Mouse (Mus musculus) forebrain, embryonic 14.5 days (tissue): Measurements from ENCODE around the gene Guca1a. TPM values are rescaled to one million over a fixed set of nuclear protein-coding genes. Genes with fewer than 3 reads are reported as not detected.

Source experiments
- ATAC-seq: fragments of 200-750 bp; cut with Nextera tagmentation; 2 replicates; pipeline ENCODE4 v1.8.0; 2017; ENCODE audit warnings: mild to moderate bottlenecking, moderate library complexity
- DNase-seq: peaks from one replicate; pipeline ENCODE4 v3.0.0-alpha.2; 2015; ENCODE audit warnings: low spot score
- H3K27ac ChIP-seq: fragments of 300-500 bp; sonication (generic); 2 replicates; pipeline ENCODE4 v1.5.1; 2014; ENCODE audit warnings: low read depth, mild to moderate bottlenecking, control low read depth, low read length, moderate library complexity
- H3K27me3 ChIP-seq: fragments of 300-500 bp; sonication (generic); replicated peaks from 2 replicates; pipeline ENCODE4 v1.6.1; 2014; ENCODE audit warnings: low read length, control low read depth, mixed read lengths; ENCODE audit not compliant: control insufficient read depth, insufficient read depth
- H3K36me3 ChIP-seq: fragments of 300-500 bp; sonication (generic); 2 replicates; pipeline ENCODE4 v1.6.1; 2014; ENCODE audit warnings: low read length, control low read depth; ENCODE audit not compliant: control insufficient read depth, insufficient read depth
- H3K4me1 ChIP-seq: fragments of 300-500 bp; sonication (generic); 2 replicates; pipeline ENCODE4 v1.6.1; 2014; ENCODE audit warnings: antibody characterized with exemption, low read length, control low read depth; ENCODE audit not compliant: control insufficient read depth, insufficient read depth
- H3K4me2 ChIP-seq: fragments of 300-500 bp; sonication (generic); 2 replicates; pipeline ENCODE4 v1.6.1; 2014; ENCODE audit warnings: mild to moderate bottlenecking, control low read depth, low read length
- H3K4me3 ChIP-seq: fragments of 300-500 bp; sonication (generic); 2 replicates; pipeline ENCODE4 v1.5.1; 2014; ENCODE audit warnings: low read depth, low read length, control low read depth
- H3K9ac ChIP-seq: fragments of 300-500 bp; sonication (generic); 2 replicates; pipeline ENCODE4 v1.6.1; 2014; ENCODE audit warnings: mild to moderate bottlenecking, low read length, control low read depth, moderate library complexity
- H3K9me3 ChIP-seq: fragments of 300-500 bp; sonication (generic); replicated peaks from 2 replicates; pipeline ENCODE4 v1.6.1; 2016; ENCODE audit warnings: low read length, control low read depth, mixed read lengths; ENCODE audit not compliant: control insufficient read depth
- WGBS: fragments of 180-500 bp; shearing (Covaris S2); extraction: QIAGEN DNeasy Blood & Tissue Kit; methylation state at CpG from one replicate; pipeline ENCODE4 v1.1.7; 2014; 5-methylcytosine and 5-hydroxymethylcytosine counted together
- polyA plus RNA-seq: library from polyadenylated mRNA; unstranded; fragments of >200 nt; fragmentation: Nextera tagmentation; extraction: Ambion mirVana; gene quantifications from 2 replicates; pipeline ENCODE4 v1.2.1, GENCODE M21; 2014

The Guca1a gene
- polyA plus RNA-seq, 1 experiment from 2014 or later: 0.47 TPM

GRCm38 (mm10) chr17:47399091-47399490 lies 1.3 kb downstream of the Guca1a start:
- H3K27me3 ChIP-seq: peaks cover 23% of the 10 kb centered on the region; the same call in 1 of the 2 replicates
- no peak for DNase-seq
- 81% methylated on average over 8 of the region's 8 CpGs for WGBS
- no peak overlapping the region for H3K4me2 ChIP-seq
- no peak overlapping the region for H3K9ac ChIP-seq
- no peak overlapping the region for H3K27ac ChIP-seq
- H3K4me3 ChIP-seq: no peak overlapping the region
- H3K36me3 ChIP-seq: no peaks in the 10 kb centered on the region
- H3K9me3 ChIP-seq: no peaks in the 10 kb centered on the region
- H3K4me1 ChIP-seq: 0 out of 2 replicates have a peak, but pooled peaks cover 2% of the 10 kb centered on the region
- no peak for ATAC-seq

DNA sequence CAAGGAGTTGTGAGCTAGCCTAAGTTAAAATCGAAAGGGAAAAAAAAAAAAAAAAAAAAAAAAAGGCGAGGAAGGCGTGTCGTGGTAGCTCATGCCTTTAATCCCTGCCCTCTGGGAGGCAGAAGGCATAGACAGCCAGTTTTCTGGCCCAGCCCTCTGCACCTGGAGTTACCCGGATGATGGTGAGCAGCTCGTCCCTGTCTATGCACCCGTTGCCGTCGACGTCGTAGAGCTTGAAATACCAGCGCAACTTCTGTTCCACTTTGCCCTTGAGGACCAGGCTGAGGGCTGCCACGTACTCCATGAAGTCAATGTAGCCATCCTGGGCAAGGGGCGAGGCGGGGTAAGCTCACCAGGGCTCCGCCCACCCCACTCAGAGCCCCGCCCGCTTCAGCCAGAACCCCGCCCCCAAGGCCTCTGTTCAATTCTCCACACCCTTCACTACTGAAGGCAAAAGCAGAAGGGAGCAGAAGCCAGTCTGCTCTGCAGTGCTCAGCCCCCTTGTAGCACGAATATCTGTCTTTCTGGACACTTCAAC lies 4.9 kb downstream of the Guca1a start:
- ATAC-seq (peak; percentile 34), DNase-seq (peak; percentile 34)
- Histone ChIP-seq H3K4me1 (0 out of 2 replicates have a peak, but pooled peaks cover 2% of the 10 kb centered on the region), H3K9me3 (no peaks in the 10 kb centered on the region), H3K9ac (no peak overlapping the region), H3K4me2 (peak overlapping the region; percentile 23), H3K27me3 (peaks cover 17% of the 10 kb centered on the region; the same call in 1 of the 2 replicates), H3K27ac (no peak overlapping the region), H3K4me3 (0 out of 2 replicates have a peak overlapping the region, but pooled peaks have one; percentile 1), H3K36me3 (no peaks in the 10 kb centered on the region)
- WGBS: 7% methylated on average over 20 of the region's 20 CpGs

- no peaks in the 10 kb centered on the region for H3K36me3 ChIP-seq
- no peak overlapping the region for H3K9ac ChIP-seq
- no peak overlapping the region; the same call in 1 of the 2 replicates for H3K4me3 ChIP-seq
- ATAC-seq (no peak), DNase-seq (no peak)
- no peaks in the 10 kb centered on the region for H3K9me3 ChIP-seq
- WGBS: 35% methylated on average over 24 of the region's 24 CpGs
- no peak overlapping the region for H3K27ac ChIP-seq
- 0 out of 2 replicates have a peak, but pooled peaks cover 2% of the 10 kb centered on the region for H3K4me1 ChIP-seq
- H3K27me3 ChIP-seq: peaks cover 14% of the 10 kb centered on the region; the same call in 1 of the 2 replicates
- H3K4me2 ChIP-seq: no peak overlapping the region
These were observed 6.0 kb downstream of the Guca1a start for GRCm38 (mm10) chr17:47394223-47394869.

GRCm38 (mm10) chr17:47386649-47387048 lies 13.7 kb downstream of the Guca1a start:
- H3K27ac ChIP-seq: no peak overlapping the region
- ATAC-seq (no peak), DNase-seq (peak; percentile 30)
- H3K27me3 ChIP-seq: no peaks in the 10 kb centered on the region
- H3K4me2 ChIP-seq: no peak overlapping the region
- H3K4me1 ChIP-seq: no peaks in the 10 kb centered on the region
- no peaks in the 10 kb centered on the region for H3K9me3 ChIP-seq
- H3K4me3 ChIP-seq: no peak overlapping the region
- WGBS: 70% methylated on average over 4 of the region's 4 CpGs
- no peak overlapping the region for H3K9ac ChIP-seq
- no peaks in the 10 kb centered on the region for H3K36me3 ChIP-seq

DNA sequence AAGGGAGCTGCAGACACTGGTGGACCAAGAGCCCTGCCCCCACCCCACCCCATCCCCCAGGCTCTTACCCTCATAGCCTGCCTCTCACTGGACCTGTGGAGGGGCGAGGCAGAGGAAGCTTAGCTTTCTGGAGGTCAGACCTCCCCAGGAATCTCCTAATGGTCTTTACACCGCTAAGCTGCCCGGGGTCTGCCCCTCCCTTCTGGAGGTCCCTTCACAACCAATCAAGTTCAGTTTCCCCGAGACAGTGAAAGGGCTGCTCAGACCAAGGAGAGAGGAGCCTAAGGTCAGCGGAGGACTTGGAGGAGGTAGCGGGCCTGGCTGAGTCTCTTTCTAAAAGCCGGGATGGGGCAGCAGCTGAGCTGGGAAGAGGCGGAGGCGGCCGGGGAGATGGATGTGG lies 15.2 kb downstream of the Guca1a start, which contains the start of gene Guca1b:
Guca1b (plus strand) TSS at position 249 of the 400 bp plus-strand sequence.
- DNase-seq: no peak
- H3K36me3 ChIP-seq: peaks cover 7% of the 10 kb centered on the region; the same call in 1 of the 2 replicates
- H3K9ac ChIP-seq: no peak within 1 kb of the TSS
- H3K4me2 ChIP-seq: no peak within 1 kb of the TSS
- H3K4me3 ChIP-seq: no peak within 1 kb of the TSS
- no peaks in the 10 kb centered on the region for H3K27me3 ChIP-seq
- H3K9me3 ChIP-seq: no peaks in the 10 kb centered on the region
- ATAC-seq: no peak
- no peak within 1 kb of the TSS for H3K27ac ChIP-seq
- 31% methylated on average over 10 of the region's 10 CpGs for WGBS
- H3K4me1 ChIP-seq: no peaks in the 10 kb centered on the region

GRCm38 (mm10) chr17:47384064-47384463 lies 16.3 kb downstream of the Guca1a start:
- no peak overlapping the region for H3K4me2 ChIP-seq
- no peaks in the 10 kb centered on the region for H3K4me1 ChIP-seq
- H3K9me3 ChIP-seq: no peaks in the 10 kb centered on the region
- H3K4me3 ChIP-seq: no peak overlapping the region
- no peak for DNase-seq
- ATAC-seq: no peak
- peaks cover 17% of the 10 kb centered on the region for H3K36me3 ChIP-seq
- H3K27ac ChIP-seq: no peak overlapping the region
- no peaks in the 10 kb centered on the region for H3K27me3 ChIP-seq
- 96% methylated on average over 3 of the region's 3 CpGs for WGBS
- no peak overlapping the region for H3K9ac ChIP-seq

- Histone ChIP-seq H3K27ac (no peak overlapping the region), H3K4me2 (no peak overlapping the region), H3K9ac (no peak overlapping the region), H3K4me3 (no peak overlapping the region), H3K27me3 (no peaks in the 10 kb centered on the region), H3K9me3 (no peaks in the 10 kb centered on the region), H3K36me3 (peaks cover 24% of the 10 kb centered on the region), H3K4me1 (no peaks in the 10 kb centered on the region)
- DNase-seq (no peak), ATAC-seq (no peak)
- WGBS: 91% methylated on average over 4 of the region's 4 CpGs
These were observed 17.1 kb downstream of the Guca1a start for GRCm38 (mm10) chr17:47383266-47383665.

DNA sequence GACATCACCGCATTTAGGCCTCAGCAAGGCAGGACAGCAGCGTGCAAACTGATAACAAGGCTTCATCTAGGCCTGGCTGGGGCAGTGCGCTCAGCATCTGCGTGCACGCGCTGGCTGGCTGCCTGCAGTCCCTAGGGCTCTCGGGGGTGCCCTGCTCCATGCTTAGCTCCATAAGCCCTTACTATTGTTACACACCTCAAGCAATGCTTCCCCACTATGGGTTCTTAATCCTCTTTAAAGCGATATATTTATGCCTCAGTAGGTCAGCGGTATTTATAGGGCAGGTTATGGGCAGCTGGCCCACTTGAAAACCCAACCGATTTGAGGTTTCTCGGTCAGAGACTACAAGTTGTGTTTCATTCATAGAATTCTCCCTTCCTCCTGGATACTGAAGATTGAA lies 18.5 kb downstream of the Guca1a start:
- ATAC-seq (no peak), DNase-seq (no peak)
- Histone ChIP-seq H3K4me1 (no peaks in the 10 kb centered on the region), H3K4me3 (no peak overlapping the region), H3K4me2 (no peak overlapping the region), H3K27me3 (no peaks in the 10 kb centered on the region), H3K36me3 (peaks cover 37% of the 10 kb centered on the region), H3K27ac (no peak overlapping the region), H3K9ac (no peak overlapping the region), H3K9me3 (no peaks in the 10 kb centered on the region)
- 36% methylated on average over 11 of the region's 11 CpGs for WGBS

DNA sequence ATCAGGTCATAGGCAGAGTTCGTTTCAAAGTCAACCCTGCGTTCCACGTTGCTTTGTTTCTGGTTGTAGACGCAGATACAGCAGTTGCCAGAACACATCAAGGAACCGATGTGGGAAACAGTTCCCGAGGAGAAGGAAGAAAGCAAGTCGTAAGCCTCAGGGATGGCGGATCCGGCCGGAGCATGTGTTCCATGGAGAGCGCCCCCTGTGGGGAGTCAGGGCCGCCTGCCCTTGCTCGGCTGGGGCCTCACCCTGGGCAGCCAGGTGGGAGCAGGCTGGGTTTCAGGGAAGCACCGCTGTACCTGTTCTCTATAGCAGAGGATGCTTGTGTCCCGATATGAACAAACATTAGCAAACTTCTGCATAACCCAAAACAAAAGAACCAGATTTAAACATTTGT lies 22.3 kb downstream of the Guca1a start:
- Histone ChIP-seq H3K9ac (no peak overlapping the region), H3K4me1 (no peaks in the 10 kb centered on the region), H3K4me2 (no peak overlapping the region), H3K36me3 (peaks cover 72% of the 10 kb centered on the region), H3K4me3 (no peak overlapping the region), H3K9me3 (no peaks in the 10 kb centered on the region), H3K27ac (no peak overlapping the region), H3K27me3 (no peaks in the 10 kb centered on the region)
- DNase-seq (no peak), ATAC-seq (no peak)
- WGBS: 84% methylated on average over 15 of the region's 15 CpGs
